Mouse (Mus musculus) granulocyte monocyte progenitor cell, adult 5-6 weeks (primary cell): ENCODE measurements around the gene Fam102a. TPM values are rescaled to one million over a fixed set of nuclear protein-coding genes. Genes with fewer than 3 reads are reported as not detected.

Experiments
- ATAC-seq: replicated peaks from 2 replicates; pipeline ENCODE4 v1.8.0; 2016; ENCODE audit warnings: mild to moderate bottlenecking, moderate TSS enrichment, inconsistent platforms; ENCODE audit not compliant: poor library complexity, severe bottlenecking
- total RNA-seq, 2 experiments: library from RNA; stranded (forward) in 1 of 2; stranded (reverse) in 1 of 2; fragments of 200-712, 200-1000 nt in 1 of 2; fragments of >200 nt in 1 of 2; fragmentation: Nextera tagmentation in 1 of 2; gene quantifications; 2 replicates each; pipeline ENCODE4 v1.2.3; 2014 to 2017

The Fam102a gene
- total RNA-seq, 2 experiments from 2014 or later, result 1.3 to 2.4 TPM

DNA sequence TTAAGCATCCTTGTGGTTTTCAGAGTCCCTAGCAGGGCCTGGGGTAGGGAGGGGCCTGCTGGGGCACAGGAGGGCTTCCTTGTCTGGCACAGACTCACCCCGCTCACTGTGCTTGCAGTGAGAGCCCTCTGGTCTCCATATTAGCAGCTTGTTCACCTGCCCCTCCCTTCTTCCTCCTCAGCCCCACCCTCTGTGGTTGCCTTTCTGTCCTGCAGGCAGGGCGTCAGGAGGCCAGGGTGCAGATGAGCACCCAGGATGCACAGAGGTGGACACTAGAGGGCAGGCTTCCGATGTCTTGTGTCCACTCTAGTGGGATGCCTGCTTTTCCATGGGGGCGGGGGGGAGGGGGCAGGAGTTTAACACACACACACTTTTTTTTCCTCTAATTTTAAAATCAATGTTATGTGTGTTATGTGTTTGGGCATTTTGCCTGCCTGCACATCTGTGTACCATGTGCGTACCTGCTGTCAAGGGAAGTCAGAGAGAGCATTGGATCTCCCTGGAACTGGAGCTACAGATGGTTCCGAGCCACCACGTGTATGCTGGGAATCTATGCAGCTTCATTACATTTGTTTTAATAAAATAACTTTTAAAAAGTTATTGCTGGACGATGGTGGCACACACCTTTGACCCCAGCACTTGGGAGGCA, 66.4 kb downstream of the Fam102a start:
- peak; percentile 67 for ATAC-seq

DNA sequence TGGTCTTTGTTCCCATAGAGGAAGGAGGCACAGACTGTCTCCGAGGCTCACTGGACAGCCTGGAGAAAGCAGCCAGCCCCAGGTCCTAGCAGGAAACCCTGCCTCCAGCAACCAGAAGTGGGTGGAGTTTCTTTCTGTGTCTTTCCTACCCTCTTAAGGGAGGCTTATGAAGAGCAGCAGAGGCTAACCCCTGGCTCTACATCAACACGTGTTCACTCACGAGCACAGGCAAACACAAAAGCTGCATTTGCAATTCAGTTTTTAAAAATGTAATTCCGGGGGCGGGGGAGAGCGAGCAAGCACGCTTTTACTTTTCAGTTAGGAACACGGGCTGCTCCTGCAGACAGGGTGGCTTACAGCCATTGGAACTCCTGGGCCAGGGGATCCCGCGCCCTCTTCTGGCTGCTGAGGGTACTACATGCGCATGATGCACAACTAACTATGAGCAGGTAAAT, 67.5 kb downstream of the Fam102a start:
- ATAC-seq, result peak; percentile 47

DNA sequence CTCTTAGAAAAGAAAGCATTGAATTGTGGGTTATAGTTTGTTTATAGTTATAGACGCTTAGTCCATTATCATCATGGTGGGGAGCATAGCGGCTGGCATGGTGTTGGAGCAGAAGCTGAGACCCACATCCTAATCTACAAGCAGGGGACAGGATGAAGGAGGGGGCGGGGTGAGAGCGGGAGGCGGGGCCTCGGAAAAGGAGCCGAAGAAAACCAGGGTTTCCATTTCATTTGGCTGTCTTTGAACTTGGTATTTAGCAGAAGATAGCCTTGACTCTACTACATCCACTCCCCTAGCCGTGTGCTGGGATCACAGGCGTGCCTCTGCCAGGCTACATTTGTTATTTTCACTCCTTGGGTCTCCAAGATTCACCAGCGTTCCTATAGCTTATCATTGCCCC, 69.5 kb downstream of the Fam102a start:
- ATAC-seq, result no peak

DNA sequence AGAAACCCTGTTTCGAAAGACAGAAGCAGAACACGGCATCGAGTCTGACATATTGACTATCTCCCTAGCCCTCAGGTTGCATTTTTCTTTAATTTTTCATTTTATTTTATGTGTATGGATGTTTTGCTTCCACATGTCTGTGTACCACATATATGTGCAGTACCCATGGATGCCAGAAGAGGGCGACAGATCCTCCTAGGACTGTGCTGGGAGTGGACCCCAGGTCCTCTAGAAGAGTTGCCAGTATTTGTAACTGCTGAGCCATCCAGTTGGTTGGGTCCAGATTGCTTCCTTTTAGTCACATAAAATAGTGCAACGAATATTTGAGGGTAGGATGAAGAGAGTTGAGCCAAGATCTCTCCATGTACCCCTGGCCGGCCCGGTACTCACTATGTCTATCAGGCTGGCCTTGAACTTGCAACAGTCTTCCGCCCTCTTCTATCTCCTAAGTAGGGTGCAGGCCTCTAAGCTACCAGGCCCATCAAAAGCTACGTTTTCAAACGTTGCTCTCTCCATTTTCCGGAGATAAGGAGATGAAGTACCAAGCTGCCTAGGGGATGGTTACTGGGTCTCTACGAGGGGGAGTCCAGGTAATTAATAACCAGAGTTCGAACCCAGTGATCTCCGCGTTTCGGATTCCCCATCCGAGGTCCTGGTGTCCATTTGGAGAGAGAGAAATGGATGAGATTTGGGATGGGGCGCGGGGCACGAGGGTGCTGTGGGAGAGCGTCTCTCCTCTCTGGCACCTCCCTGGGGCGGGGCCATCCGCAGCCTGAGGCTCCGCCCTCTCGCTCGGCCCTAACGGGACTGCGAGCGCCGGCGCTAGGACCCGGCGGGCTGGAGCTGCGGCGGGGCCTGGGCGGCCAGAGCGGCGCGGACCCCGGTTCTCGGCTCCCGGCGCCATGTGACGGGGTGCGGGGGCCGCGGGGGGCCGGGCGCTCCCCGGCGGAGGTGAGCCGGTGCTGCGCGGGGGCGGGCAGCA, 71.3 kb downstream of the Fam102a start:
- peak; percentile 40 for ATAC-seq

DNA sequence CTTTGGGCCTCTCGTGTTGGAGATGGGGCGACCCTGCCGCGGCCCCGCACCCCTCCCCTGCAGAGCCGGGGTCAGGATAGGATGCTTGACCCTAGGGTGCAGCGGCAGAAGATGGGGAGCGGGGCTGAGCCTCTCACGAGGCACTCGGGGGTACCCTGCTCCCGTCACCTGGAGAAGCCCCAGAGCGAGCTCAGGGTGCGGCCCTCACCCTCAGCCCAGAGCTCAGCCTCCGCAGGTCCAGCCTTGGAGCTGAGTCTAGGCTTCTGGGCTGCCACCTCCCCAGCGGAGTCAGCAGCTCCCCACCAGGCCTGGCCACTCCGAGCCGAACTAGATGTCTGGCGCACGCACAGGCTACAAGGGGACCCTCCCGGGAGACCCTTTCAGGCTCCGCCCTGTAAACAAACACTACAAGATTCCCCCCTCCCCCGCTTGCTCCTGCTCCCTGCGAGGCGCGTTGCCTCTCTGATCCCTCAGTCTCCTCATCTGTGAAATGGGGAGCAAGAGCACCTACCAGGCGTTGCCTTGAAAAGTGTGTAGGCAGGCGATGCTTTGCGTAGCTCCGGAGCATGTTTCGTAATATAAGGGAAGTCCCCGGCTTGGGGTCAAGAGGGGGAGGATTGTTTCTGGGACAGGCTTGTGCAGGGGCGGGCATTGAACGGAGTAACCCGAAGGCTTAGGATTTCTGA, 72.3 kb downstream of the Fam102a start:
- peak; percentile 46 for ATAC-seq

DNA sequence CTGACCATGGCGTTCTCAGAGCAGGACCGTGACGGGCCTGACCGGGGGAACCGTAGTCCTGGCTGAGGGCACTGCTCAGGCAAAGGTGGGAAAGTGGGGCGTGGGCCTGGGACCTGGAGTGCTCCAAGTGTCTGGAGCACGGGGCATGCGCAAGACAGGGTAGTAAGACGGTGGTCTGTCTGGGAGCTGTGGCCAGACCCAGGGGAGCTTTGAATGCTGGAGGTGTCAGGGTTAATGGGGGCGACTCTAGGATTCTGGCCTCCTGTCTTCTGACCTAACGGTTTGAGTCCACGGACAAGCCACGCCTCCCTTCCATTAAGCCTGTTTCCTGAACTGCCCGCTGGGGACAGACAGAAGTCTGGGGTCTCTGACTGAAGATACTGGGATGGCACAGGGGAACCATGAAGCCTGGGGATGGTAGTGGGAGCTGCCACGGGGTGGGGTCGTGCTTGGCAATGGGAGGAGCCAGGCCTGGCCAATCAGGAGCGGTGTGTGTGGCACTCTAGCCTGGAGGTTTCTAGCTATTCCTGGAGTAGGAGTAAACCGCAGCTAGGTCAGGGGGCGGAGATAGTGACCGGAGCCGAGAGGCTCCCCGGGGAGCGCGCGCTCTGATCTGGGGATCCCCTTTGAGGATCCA, 73.1 kb downstream of the Fam102a start:
- ATAC-seq, result peak; percentile 68

DNA sequence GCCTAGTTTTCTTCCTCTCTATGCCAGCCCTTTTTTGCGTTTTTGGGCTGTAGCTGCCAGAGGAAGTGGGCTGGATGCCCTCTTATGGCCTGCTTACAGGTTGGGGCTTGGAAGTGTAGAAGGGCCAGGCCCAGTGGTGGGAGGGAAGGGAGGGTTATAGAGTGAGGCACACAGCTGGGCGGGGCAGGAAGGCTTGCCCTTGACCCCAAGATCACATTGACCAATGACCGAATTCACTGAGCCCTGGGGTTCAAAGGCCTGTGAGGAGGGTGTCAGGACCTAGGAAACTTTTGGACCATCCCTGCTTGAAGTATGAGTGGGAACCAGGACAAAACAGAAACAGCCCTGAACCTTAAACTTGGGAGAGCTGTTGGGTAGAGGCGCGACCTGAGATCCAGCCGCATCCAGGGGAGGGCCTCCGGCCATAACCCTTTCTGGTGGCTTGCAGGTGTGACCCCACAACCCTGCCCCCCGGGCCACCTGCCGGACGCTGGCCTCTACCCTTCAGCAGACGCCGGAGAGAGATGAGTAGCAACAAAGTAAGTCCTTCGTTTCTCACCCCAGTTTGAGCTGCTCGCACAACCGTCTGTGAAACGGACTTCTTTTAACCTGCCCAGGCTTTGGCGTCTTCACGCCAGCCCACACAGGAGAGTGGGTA, 73.8 kb downstream of the Fam102a start:
- peak; percentile 29; the same call in 1 of the 2 replicates for ATAC-seq

DNA sequence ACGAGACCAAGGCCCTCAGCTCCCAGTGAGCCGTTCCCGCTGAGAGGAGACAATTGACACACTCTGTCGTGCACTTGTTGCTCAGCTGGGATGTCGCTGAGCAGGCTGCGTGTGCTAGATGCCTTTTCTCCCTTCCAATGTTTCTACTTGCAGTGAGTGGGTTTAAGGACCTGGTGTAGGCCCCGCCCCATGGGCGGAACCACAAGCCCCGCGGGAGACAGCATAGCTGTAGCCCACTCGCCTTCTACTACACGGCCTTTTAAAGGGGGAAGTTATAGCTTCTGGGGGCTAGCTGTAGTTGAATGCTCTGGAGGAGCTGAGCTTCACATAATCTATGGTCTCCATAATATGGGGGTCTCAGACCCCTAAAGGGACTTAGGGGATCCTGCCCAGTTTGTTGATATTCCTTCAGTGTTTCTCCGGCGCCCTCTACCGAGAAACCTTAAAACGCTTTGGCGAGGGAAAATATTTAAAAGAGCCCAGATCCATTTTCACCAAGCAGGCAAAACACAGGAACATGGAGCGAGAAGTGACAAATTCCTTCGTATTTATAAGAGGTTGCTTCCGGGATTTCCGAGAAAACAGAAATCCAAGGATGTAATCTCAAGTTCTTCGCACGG, 75.6 kb downstream of the Fam102a start:
- 0 out of 2 replicates have a peak, but pooled peaks have one; percentile 10 for ATAC-seq

DNA sequence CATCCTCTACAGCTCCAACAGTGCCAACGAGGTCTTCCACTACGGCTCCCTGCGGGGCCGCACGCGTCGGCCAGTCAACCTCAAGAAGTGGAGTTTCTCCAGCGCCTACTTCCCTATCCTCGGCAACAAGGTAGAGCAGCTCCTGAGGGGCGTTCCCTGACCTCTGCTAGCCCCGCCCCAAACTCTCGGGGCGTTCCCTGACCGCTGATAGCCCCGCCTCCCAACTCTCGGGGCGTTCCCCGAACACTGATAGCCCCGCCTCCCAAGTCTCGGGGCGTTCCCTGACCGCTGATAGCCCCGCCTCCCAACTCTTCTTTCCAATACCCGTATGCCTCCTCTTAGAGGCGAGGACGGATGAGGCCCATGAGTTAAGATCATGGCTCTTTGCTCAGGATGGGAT, 77.1 kb downstream of the Fam102a start:
- no peak for ATAC-seq

DNA sequence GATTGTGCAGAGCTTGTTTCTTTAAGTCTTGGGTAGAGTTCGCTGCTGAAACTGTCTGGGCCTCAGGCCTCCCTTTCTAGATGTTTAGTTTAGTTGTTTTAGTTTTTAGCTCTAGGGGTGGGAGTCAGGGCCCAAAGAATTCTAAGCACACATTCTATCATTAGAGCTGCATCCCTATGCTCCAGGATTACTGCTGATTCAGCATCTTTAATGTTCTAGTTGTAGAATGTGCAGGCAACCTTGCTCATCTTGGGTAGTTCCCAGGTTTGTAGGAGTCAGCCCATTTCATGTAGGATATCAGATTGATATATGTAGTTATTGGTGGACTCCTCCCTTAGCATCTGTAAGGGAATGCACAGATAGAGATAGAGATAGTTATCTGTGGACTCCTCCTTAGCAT, 82.0 kb downstream of the Fam102a start:
- no peak for ATAC-seq

DNA sequence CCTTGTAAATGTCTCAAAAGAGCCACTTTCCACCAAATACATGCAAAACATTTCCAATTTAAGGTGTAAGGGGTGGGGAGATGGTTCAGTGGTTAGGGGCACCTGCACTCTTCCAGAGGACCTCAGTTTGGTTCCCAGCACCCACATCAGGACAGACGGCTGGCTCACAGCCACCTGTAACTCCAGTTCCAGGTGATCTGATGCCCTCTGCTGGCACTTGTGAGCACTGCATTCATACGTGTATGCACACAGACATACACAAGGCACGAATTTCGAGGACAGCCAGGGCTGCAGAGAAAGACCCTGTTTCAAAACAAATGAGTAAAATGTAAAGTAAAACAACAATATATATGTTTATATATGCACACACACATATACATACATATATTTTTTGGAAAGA, 82.5 kb downstream of the Fam102a start:
- no peak for ATAC-seq

DNA sequence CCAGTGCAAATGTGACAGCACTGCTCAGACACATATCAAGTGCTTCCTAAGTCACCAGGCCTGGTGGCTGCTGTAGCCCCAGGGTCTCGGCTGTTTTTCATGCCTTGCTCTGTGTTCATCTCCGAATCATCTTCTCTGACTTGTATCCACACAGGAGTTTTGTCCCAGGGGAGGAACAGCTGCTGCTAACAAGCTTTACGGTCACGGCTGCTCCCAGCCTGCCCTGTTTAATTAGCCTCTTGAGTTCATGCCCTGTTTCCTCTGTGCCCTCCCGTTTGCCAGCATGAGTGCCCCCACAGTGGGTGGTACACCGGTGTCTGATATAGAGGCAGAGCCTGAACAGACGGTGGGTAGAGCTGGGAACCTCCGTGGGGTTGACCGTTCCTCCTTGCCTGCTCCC, 82.9 kb downstream of the Fam102a start:
- ATAC-seq, result no peak

Other genes with a start within 250 kb of the Fam102a start
- gene Golga2, start 247.9 kb upstream of the Fam102a start, total RNA-seq (2014; fragmentation: Nextera tagmentation), result 32.2 and 38.0 TPM in 2 replicates
- 49.7 and 50.9 TPM in 2 replicates for gene Golga2, start 247.9 kb upstream of the Fam102a start, total RNA-seq (2017)
- gene Swi5, start 247.3 kb upstream of the Fam102a start, total RNA-seq (2014; fragmentation: Nextera tagmentation), result 283 and 409 TPM in 2 replicates
- gene Swi5, start 247.3 kb upstream of the Fam102a start, total RNA-seq (2017), result 384 and 442 TPM in 2 replicates
- gene Ciz1, start 183.0 kb upstream of the Fam102a start, total RNA-seq (2014; fragmentation: Nextera tagmentation), result 80.5 and 92.0 TPM in 2 replicates
- 50.8 and 52.0 TPM in 2 replicates for gene Ciz1, start 183.0 kb upstream of the Fam102a start, total RNA-seq (2017)
- 0.85 TPM in 1 of 2 replicates, not detected in the other for gene Dnm1, start 182.0 kb upstream of the Fam102a start, total RNA-seq (2014; fragmentation: Nextera tagmentation)
- not detected in 2 replicates for gene Dnm1, start 182.0 kb upstream of the Fam102a start, total RNA-seq (2017)
- gene 1110008P14Rik, start 153.4 kb upstream of the Fam102a start, total RNA-seq (2014; fragmentation: Nextera tagmentation), result 11.7 and 20.7 TPM in 2 replicates
- gene 1110008P14Rik, start 153.4 kb upstream of the Fam102a start, total RNA-seq (2017), result 5.5 and 11.2 TPM in 2 replicates
- gene Lcn2, start 147.1 kb upstream of the Fam102a start, total RNA-seq (2014; fragmentation: Nextera tagmentation), result 24.8 and 50.9 TPM in 2 replicates
- 51.1 and 62.2 TPM in 2 replicates for gene Lcn2, start 147.1 kb upstream of the Fam102a start, total RNA-seq (2017)
- gene Ptges2, start 139.4 kb upstream of the Fam102a start, total RNA-seq (2014; fragmentation: Nextera tagmentation), result 17.8 and 32.2 TPM in 2 replicates
- 15.2 and 23.4 TPM in 2 replicates for gene Ptges2, start 139.4 kb upstream of the Fam102a start, total RNA-seq (2017)
- gene Naif1, start 84.9 kb upstream of the Fam102a start, total RNA-seq (2014; fragmentation: Nextera tagmentation), result 3.7 and 4.6 TPM in 2 replicates
- gene Naif1, start 84.9 kb upstream of the Fam102a start, total RNA-seq (2017), result 3.0 and 4.8 TPM in 2 replicates
- 7.1 and 19.9 TPM in 2 replicates for gene Slc25a25, start 83.9 kb upstream of the Fam102a start, total RNA-seq (2014; fragmentation: Nextera tagmentation)
- 8.1 and 14.6 TPM in 2 replicates for gene Slc25a25, start 83.9 kb upstream of the Fam102a start, total RNA-seq (2017)
- 93.4 and 126 TPM in 2 replicates for gene Dpm2, start 35.5 kb downstream of the Fam102a start, total RNA-seq (2014; fragmentation: Nextera tagmentation)
- 32.8 and 33.4 TPM in 2 replicates for gene Dpm2, start 35.5 kb downstream of the Fam102a start, total RNA-seq (2017)
- gene Pip5kl1, start 39.5 kb downstream of the Fam102a start, total RNA-seq (2014; fragmentation: Nextera tagmentation), result 1.8 TPM in 1 of 2 replicates, not detected in the other
- gene Pip5kl1, start 39.5 kb downstream of the Fam102a start, total RNA-seq (2017), result not detected in 2 replicates
- gene 9430097D07Rik, start 40.4 kb downstream of the Fam102a start, total RNA-seq (2014; fragmentation: Nextera tagmentation), result not detected in 2 replicates
- gene 9430097D07Rik, start 40.4 kb downstream of the Fam102a start, total RNA-seq (2017), result not detected in 2 replicates
- gene St6galnac4, start 51.8 kb downstream of the Fam102a start, total RNA-seq (2014; fragmentation: Nextera tagmentation), result 37.5 and 51.7 TPM in 2 replicates
- gene St6galnac4, start 51.8 kb downstream of the Fam102a start, total RNA-seq (2017), result 26.0 and 31.9 TPM in 2 replicates
- gene St6galnac6, start 64.4 kb downstream of the Fam102a start, total RNA-seq (2014; fragmentation: Nextera tagmentation), result 16.2 and 19.0 TPM in 2 replicates
- gene St6galnac6, start 64.4 kb downstream of the Fam102a start, total RNA-seq (2017), result 11.3 and 14.2 TPM in 2 replicates
- gene Ak1, start 86.4 kb downstream of the Fam102a start, total RNA-seq (2014; fragmentation: Nextera tagmentation), result 3.4 TPM in 1 of 2 replicates, not detected in the other
- gene Ak1, start 86.4 kb downstream of the Fam102a start, total RNA-seq (2017), result 0.78 and 3.3 TPM in 2 replicates
- 11.0 and 28.9 TPM in 2 replicates for gene Eng, start 111.3 kb downstream of the Fam102a start, total RNA-seq (2014; fragmentation: Nextera tagmentation)
- 4.0 and 6.0 TPM in 2 replicates for gene Eng, start 111.3 kb downstream of the Fam102a start, total RNA-seq (2017)
- 24.2 and 34.0 TPM in 2 replicates for gene Fpgs, start 168.8 kb downstream of the Fam102a start, total RNA-seq (2014; fragmentation: Nextera tagmentation)
- gene Fpgs, start 168.8 kb downstream of the Fam102a start, total RNA-seq (2017), result 19.0 and 20.7 TPM in 2 replicates
- 89.5 and 102 TPM in 2 replicates for gene Cdk9, start 177.7 kb downstream of the Fam102a start, total RNA-seq (2014; fragmentation: Nextera tagmentation)
- gene Cdk9, start 177.7 kb downstream of the Fam102a start, total RNA-seq (2017), result 44.8 and 54.3 TPM in 2 replicates
- 14.3 and 17.6 TPM in 2 replicates for gene Sh2d3c, start 185.7 kb downstream of the Fam102a start, total RNA-seq (2014; fragmentation: Nextera tagmentation)
- 11.2 and 12.7 TPM in 2 replicates for gene Sh2d3c, start 185.7 kb downstream of the Fam102a start, total RNA-seq (2017)
- not detected in 2 replicates for gene 6330409D20Rik, start 205.7 kb downstream of the Fam102a start, total RNA-seq (2014; fragmentation: Nextera tagmentation)
- not detected in 2 replicates for gene 6330409D20Rik, start 205.7 kb downstream of the Fam102a start, total RNA-seq (2017)
- gene Tor2a, start 221.9 kb downstream of the Fam102a start, total RNA-seq (2014; fragmentation: Nextera tagmentation), result 15.4 and 33.4 TPM in 2 replicates
- gene Tor2a, start 221.9 kb downstream of the Fam102a start, total RNA-seq (2017), result 19.0 and 28.7 TPM in 2 replicates
- gene Ttc16, start 240.3 kb downstream of the Fam102a start, total RNA-seq (2014; fragmentation: Nextera tagmentation), result 0.15 TPM in 1 of 2 replicates, not detected in the other
- gene Ttc16, start 240.3 kb downstream of the Fam102a start, total RNA-seq (2017), result 0.09 and 0.26 TPM in 2 replicates
- gene Ptrh1, start 240.5 kb downstream of the Fam102a start, total RNA-seq (2014; fragmentation: Nextera tagmentation), result 3.5 and 4.7 TPM in 2 replicates
- 2.9 and 3.0 TPM in 2 replicates for gene Ptrh1, start 240.5 kb downstream of the Fam102a start, total RNA-seq (2017)
- gene Cfap157, start 249.1 kb downstream of the Fam102a start, total RNA-seq (2014; fragmentation: Nextera tagmentation), result not detected in 2 replicates
- gene Cfap157, start 249.1 kb downstream of the Fam102a start, total RNA-seq (2017), result not detected in 2 replicates